Mouse (Mus musculus) heart, embryonic 10.5 days (tissue): ENCODE data around the gene Zfp868. TPM values are rescaled to one million over a fixed set of nuclear protein-coding genes. Genes with fewer than 3 reads are reported as not detected.
"Not testable (repeated sequence)": the region's sequence is repeated elsewhere in the genome, so short reads cannot be mapped to it uniquely, and the experiment has no call there.

ENCODE experiments used
- DNase-seq: peaks from one replicate; pipeline ENCODE4 v3.0.0-alpha.2; 2017; ENCODE audit warnings: low spot score
- H3K27ac ChIP-seq: fragments of 300-500 bp; sonication (generic); 2 replicates; pipeline ENCODE4 v1.5.1; 2016; ENCODE audit warnings: mild to moderate bottlenecking
- H3K27me3 ChIP-seq: fragments of 300-500 bp; sonication (generic); 2 replicates; pipeline ENCODE4 v1.6.1; 2016; ENCODE audit warnings: mild to moderate bottlenecking; ENCODE audit not compliant: poor library complexity, insufficient read depth, severe bottlenecking
- H3K36me3 ChIP-seq: fragments of 300-500 bp; sonication (generic); 2 replicates; pipeline ENCODE4 v1.6.1; 2016; ENCODE audit warnings: mild to moderate bottlenecking, moderate library complexity
- H3K4me1 ChIP-seq: fragments of 300-500 bp; sonication (generic); 2 replicates; pipeline ENCODE4 v1.6.1; 2016; ENCODE audit warnings: mild to moderate bottlenecking
- H3K4me3 ChIP-seq: fragments of 300-500 bp; sonication (generic); 2 replicates; pipeline ENCODE4 v1.5.1; 2016; ENCODE audit warnings: mild to moderate bottlenecking, moderate library complexity
- H3K9me3 ChIP-seq: fragments of 300-500 bp; sonication (generic); 2 replicates; pipeline ENCODE4 v1.6.1; 2016; ENCODE audit warnings: mild to moderate bottlenecking, moderate library complexity
- WGBS: fragments of 180-500 bp; shearing (Covaris S2); methylation state at CpG from one replicate; pipeline ENCODE4 v1.1.7; 2016; 5-methylcytosine and 5-hydroxymethylcytosine counted together
- polyA plus RNA-seq: library from polyadenylated mRNA; unstranded; fragments of >200 nt; fragmentation: Nextera tagmentation; extraction: Ambion mirVana; gene quantifications from 2 replicates; pipeline ENCODE4 v1.2.1, GENCODE M21; 2016

Gene Zfp868
- 16.9 and 18.8 TPM in 2 replicates for polyA plus RNA-seq

- no peaks in the 10 kb centered on the region for H3K27me3 ChIP-seq
- peaks cover 13% of the 10 kb centered on the region; the same call in 1 of the 2 replicates for H3K4me1 ChIP-seq
- peak within 1 kb of the TSS; percentile 84 for H3K4me3 ChIP-seq
- H3K9me3 ChIP-seq = no peaks in the 10 kb centered on the region
- peak within 1 kb of the TSS; percentile 99 for H3K27ac ChIP-seq
- DNase-seq = peak; percentile 98
- H3K36me3 ChIP-seq = no peaks in the 10 kb centered on the region
- WGBS = under 1% methylated on average over 41 of the region's 41 CpGs
Observed at GRCm38 (mm10) chr8:69625095-69625789, at the start of gene Zfp868. Gene Zfp868, minus strand, starts transcription at chr8:69625548.

GRCm38 (mm10) chr8:69665051-69665450, 39.7 kb upstream of the Zfp868 start:
- WGBS = 70% methylated on average over 2 of the region's 2 CpGs
- DNase-seq = not testable (repeated sequence)

GRCm38 (mm10) chr8:69661294-69661693, 35.9 kb upstream of the Zfp868 start:
- H3K27ac ChIP-seq = no peak overlapping the region
- H3K9me3 ChIP-seq = peaks cover 5% of the 10 kb centered on the region; the same call in 1 of the 2 replicates
- H3K36me3 ChIP-seq = peaks cover 27% of the 10 kb centered on the region; the same call in 1 of the 2 replicates
- H3K4me1 ChIP-seq = no peaks in the 10 kb centered on the region
- no peaks in the 10 kb centered on the region for H3K27me3 ChIP-seq
- DNase-seq = no peak
- no peak overlapping the region for H3K4me3 ChIP-seq

More at GRCm38 (mm10) chr8:69665051-69665450, 39.7 kb upstream of the Zfp868 start:
- not testable (repeated sequence) for H3K4me1 ChIP-seq, H3K4me3 ChIP-seq, H3K9me3 ChIP-seq, H3K27ac ChIP-seq, H3K27me3 ChIP-seq
- H3K36me3 ChIP-seq = peaks cover 21% of the 10 kb centered on the region; the same call in 1 of the 2 replicates

GRCm38 (mm10) chr8:69654358-69654981, 29.1 kb upstream of the Zfp868 start, which contains the start of gene Zfp964:
Gene Zfp964, plus strand, starts transcription at chr8:69654479.
- peaks cover 7% of the 10 kb centered on the region for H3K4me1 ChIP-seq
- WGBS = under 1% methylated on average over 55 of the region's 55 CpGs
- no peaks in the 10 kb centered on the region for H3K9me3 ChIP-seq
- H3K4me3 ChIP-seq = peak within 1 kb of the TSS; percentile 69
- peak; percentile 97 for DNase-seq
- peaks cover under 1% of the 10 kb centered on the region; the same call in 1 of the 2 replicates for H3K36me3 ChIP-seq
- no peaks in the 10 kb centered on the region for H3K27me3 ChIP-seq
- peak within 1 kb of the TSS; percentile 92 for H3K27ac ChIP-seq

GRCm38 (mm10) chr8:69653808-69654357, 28.5 kb upstream of the Zfp868 start:
- 45% methylated on average over 10 of the region's 10 CpGs for WGBS
- no peak for DNase-seq
- Histone ChIP-seq H3K4me1 (peaks cover 7% of the 10 kb centered on the region), H3K36me3 (no peaks in the 10 kb centered on the region), H3K27me3 (no peaks in the 10 kb centered on the region), H3K9me3 (no peaks in the 10 kb centered on the region), H3K4me3 (peak overlapping the region; percentile 69), H3K27ac (peak overlapping the region; percentile 92)

GRCm38 (mm10) chr8:69618078-69618477, 7.3 kb downstream of the Zfp868 start:
- WGBS = 93% methylated on average over 1 of the region's 1 CpGs
- no peak for DNase-seq
- Histone ChIP-seq H3K27me3 (no peaks in the 10 kb centered on the region), H3K9me3 (no peaks in the 10 kb centered on the region), H3K4me1 (no peaks in the 10 kb centered on the region), H3K36me3 (peaks cover 49% of the 10 kb centered on the region), H3K4me3 (no peak overlapping the region), H3K27ac (no peak overlapping the region)

- Histone ChIP-seq H3K27me3 (no peaks in the 10 kb centered on the region), H3K27ac (no peak overlapping the region), H3K9me3 (no peaks in the 10 kb centered on the region), H3K36me3 (peaks cover 82% of the 10 kb centered on the region), H3K4me3 (no peak overlapping the region), H3K4me1 (no peaks in the 10 kb centered on the region)
- no peak for DNase-seq
- whole genome bisulfite sequencing = 57% methylated on average over 2 of the region's 2 CpGs
Observed at GRCm38 (mm10) chr8:69614687-69615086, 10.7 kb downstream of the Zfp868 start.

GRCm38 (mm10) chr8:69597598-69597997, 27.8 kb downstream of the Zfp868 start:
- H3K4me1 ChIP-seq, H3K27ac ChIP-seq, DNase-seq, H3K9me3 ChIP-seq, H3K4me3 ChIP-seq, H3K27me3 ChIP-seq, H3K36me3 ChIP-seq: not testable (repeated sequence)
- WGBS = 85% methylated on average over 3 of the region's 3 CpGs

GRCm38 (mm10) chr8:69584611-69585202, 40.6 kb downstream of the Zfp868 start:
- H3K27ac ChIP-seq = peak overlapping the region; percentile 81
- H3K27me3 ChIP-seq = no peaks in the 10 kb centered on the region
- 1% methylated on average over 54 of the region's 54 CpGs for WGBS

GRCm38 (mm10) chr8:69584201-69584600, 41.1 kb downstream of the Zfp868 start:
- DNase-seq, H3K27me3 ChIP-seq, H3K36me3 ChIP-seq, H3K4me1 ChIP-seq, H3K9me3 ChIP-seq: not testable (repeated sequence)
- WGBS = 19% methylated on average over 7 of the region's 7 CpGs
- Histone ChIP-seq H3K4me3 (peak overlapping the region; percentile 61), H3K27ac (peak overlapping the region; percentile 81; the same call in 1 of the 2 replicates)

More at GRCm38 (mm10) chr8:69584611-69585202, 40.6 kb downstream of the Zfp868 start:
- Histone ChIP-seq H3K9me3 (no peaks in the 10 kb centered on the region), H3K4me1 (0 out of 2 replicates have a peak, but pooled peaks cover 2% of the 10 kb centered on the region), H3K36me3 (no peaks in the 10 kb centered on the region), H3K4me3 (peak overlapping the region; percentile 61)
- DNase-seq = peak; percentile 74
